Mouse (Mus musculus) bone marrow macrophage, adult 2 months (primary cell): ENCODE measurements at regions not wholly inside any gene's neighbourhood (a gene's known extent, or its start where the extent isn't known, plus 50 kb on each side); places are given as distances from the start of the nearest gene placed in this dataset.

Source experiments
- CTCF ChIP-seq: IDR thresholded peaks from 2 replicates; pipeline ENCODE4 v1.5.1; 2012; ENCODE audit warnings: low read depth, mild to moderate bottlenecking, low read length, moderate library complexity
- POLR2A ChIP-seq: IDR thresholded peaks from 2 replicates; pipeline ENCODE4 v1.6.1; 2012; ENCODE audit warnings: mild to moderate bottlenecking, low read depth, low read length, borderline replicate concordance

DNA sequence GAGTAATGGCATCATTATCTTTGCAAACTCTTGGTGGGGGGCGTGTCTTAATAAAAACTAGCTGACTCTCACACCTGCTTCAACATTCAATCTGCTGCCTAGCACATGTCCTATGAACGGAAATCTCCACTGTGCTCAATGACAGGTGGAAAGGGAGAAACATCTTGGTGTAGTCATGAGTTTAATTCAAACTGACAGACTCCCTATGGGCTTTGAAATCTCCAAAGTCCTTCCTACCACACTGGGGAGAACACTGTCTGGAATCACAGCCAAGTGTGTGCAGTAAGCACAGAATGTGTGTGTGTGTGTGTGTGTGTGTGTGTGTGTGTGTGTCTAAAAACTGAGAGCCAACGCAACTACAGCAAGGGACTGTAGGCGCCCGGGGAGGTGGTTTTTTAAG lies 179.5 kb upstream of the Hnrnpa3 start:
- TF ChIP-seq POLR2A (no peak), CTCF (no peak)
